Mouse (Mus musculus) heart, embryonic 14.5 days (tissue): Measurements from ENCODE around the gene Bcar1. TPM values are rescaled to one million over a fixed set of nuclear protein-coding genes. Genes with fewer than 3 reads are reported as not detected.

Experiments used
- ATAC-seq: fragments of 200-750 bp; cut with Nextera tagmentation; 2 replicates; pipeline ENCODE4 v1.8.0; 2017; ENCODE audit warnings: low read depth, moderate TSS enrichment; ENCODE audit not compliant: insufficient number of reproducible peaks, insufficient read depth, low FRiP score
- H3K27ac ChIP-seq, 2 experiments: fragments of 200-500 bp in 1 of 2; fragments of 300-500 bp in 1 of 2; sonication (generic) in 1 of 2; replicated peaks in 1 of 2; 2 replicates each; pipeline ENCODE4 v1.5.1; 2012 to 2014; ENCODE audit warnings: low read depth in 2 of 2, low read length in 2 of 2, control low read depth in 1 of 2, mild to moderate bottlenecking in 1 of 2, mixed read lengths in 1 of 2; ENCODE audit not compliant: control insufficient read depth in 1 of 2, insufficient read depth in 1 of 2
- H3K27me3 ChIP-seq: fragments of 300-500 bp; sonication (generic); 2 replicates; pipeline ENCODE4 v1.6.1; 2014; ENCODE audit warnings: mild to moderate bottlenecking, low read length, control low read depth; ENCODE audit not compliant: control insufficient read depth, insufficient read depth
- H3K36me3 ChIP-seq: fragments of 300-500 bp; sonication (generic); 2 replicates; pipeline ENCODE4 v1.6.1; 2014; ENCODE audit warnings: mild to moderate bottlenecking, control low read depth, low read length, mixed read lengths; ENCODE audit not compliant: control insufficient read depth, insufficient read depth
- H3K4me1 ChIP-seq, 2 experiments: fragments of 200-500 bp in 1 of 2; fragments of 300-500 bp in 1 of 2; sonication (generic) in 1 of 2; 2 replicates each; pipeline ENCODE4 v1.6.1; 2012 to 2014; ENCODE audit warnings: low read length in 2 of 2, control low read depth in 1 of 2, mixed read lengths in 1 of 2; ENCODE audit not compliant: control insufficient read depth in 2 of 2, insufficient read depth in 2 of 2
- H3K4me2 ChIP-seq: fragments of 300-500 bp; sonication (generic); 2 replicates; pipeline ENCODE4 v1.6.1; 2014; ENCODE audit warnings: mild to moderate bottlenecking, low read length
- H3K4me3 ChIP-seq, 2 experiments: fragments of 200-500 bp in 1 of 2; fragments of 300-500 bp in 1 of 2; sonication (generic) in 1 of 2; 2 replicates each; pipeline ENCODE4 v1.5.1; 2012 to 2014; ENCODE audit warnings: low read length in 2 of 2, mild to moderate bottlenecking in 2 of 2, control low read depth in 1 of 2, low read depth in 1 of 2, moderate library complexity in 1 of 2; ENCODE audit not compliant: control insufficient read depth in 1 of 2, insufficient read depth in 1 of 2
- H3K9ac ChIP-seq: fragments of 300-500 bp; sonication (generic); 2 replicates; pipeline ENCODE4 v1.6.1; 2014; ENCODE audit warnings: mild to moderate bottlenecking, low read length
- H3K9me3 ChIP-seq: fragments of 300-500 bp; sonication (generic); 2 replicates; pipeline ENCODE4 v1.6.1; 2016; ENCODE audit warnings: low read length, control low read depth; ENCODE audit not compliant: control insufficient read depth
- WGBS: fragments of 180-500 bp; shearing (Covaris S2); extraction: QIAGEN DNeasy Blood & Tissue Kit; methylation state at CpG from one replicate; pipeline ENCODE4 v1.1.7; 2014; 5-methylcytosine and 5-hydroxymethylcytosine counted together
- polyA plus RNA-seq: library from polyadenylated mRNA; unstranded; fragments of >200 nt; fragmentation: Nextera tagmentation; extraction: Ambion mirVana; gene quantifications from 2 replicates; pipeline ENCODE4 v1.2.1, GENCODE M21; 2014

The Bcar1 gene
- polyA plus RNA-seq, 1 experiment from 2014 or later = 50.8 TPM

DNA sequence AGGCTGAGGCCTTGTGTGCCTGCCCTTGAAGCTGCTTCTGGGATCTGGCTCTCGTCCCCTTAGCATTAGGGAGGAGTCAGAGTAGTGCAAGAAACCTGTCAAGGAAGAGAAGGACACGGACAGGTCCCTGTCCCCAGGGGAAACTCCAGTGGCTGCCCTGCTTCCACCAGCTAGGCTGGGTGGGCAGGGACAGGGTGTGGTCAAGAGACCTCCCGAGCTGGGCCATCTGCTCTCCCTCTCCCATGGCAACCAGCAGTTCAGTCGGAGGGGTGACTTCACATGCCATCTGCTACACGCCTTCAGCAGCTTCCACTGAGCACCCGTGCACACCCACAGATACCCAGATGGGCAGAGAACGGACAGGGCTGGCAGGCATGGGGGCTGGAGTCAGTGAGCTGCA, 7.3 kb downstream of the Bcar1 start:
- no peaks in the 10 kb centered on the region for H3K27me3 ChIP-seq
- ATAC-seq = no peak
- WGBS = 38% methylated on average over 7 of the region's 7 CpGs
- peak overlapping the region; percentile 13 to 83; a peak in 3 of 4 replicates for H3K27ac ChIP-seq
- peak overlapping the region; percentile 40; the same call in 1 of the 2 replicates for H3K9ac ChIP-seq
- H3K4me1 ChIP-seq = peaks cover 70 to 87% of the 10 kb centered on the region in 2 experiments
- H3K9me3 ChIP-seq = no peaks in the 10 kb centered on the region
- 0 out of 2 replicates have a peak, but pooled peaks cover 7% of the 10 kb centered on the region for H3K36me3 ChIP-seq
- no peak overlapping the region for H3K4me2 ChIP-seq
- H3K4me3 ChIP-seq = no peak overlapping the region

DNA sequence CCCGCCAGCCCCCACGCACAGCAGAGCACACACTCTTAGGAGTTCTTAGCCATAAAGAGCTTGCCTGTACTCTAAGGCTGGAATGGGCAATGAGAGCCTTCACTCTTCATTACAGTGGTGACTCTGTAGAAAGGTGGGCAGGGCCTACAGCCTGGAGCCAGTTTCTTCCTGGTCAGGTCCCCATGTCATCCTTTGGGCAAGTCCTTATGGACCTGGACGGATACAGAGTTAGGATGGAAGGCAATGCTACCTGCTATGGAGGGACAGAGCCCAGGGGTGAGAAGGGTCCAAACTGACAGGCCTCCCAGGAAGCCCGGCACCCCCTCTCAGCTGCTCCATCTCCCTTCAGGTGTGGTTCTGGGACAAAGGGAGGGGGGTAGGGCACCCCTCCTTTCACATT, 7.8 kb downstream of the Bcar1 start:
- Histone ChIP-seq H3K9me3 (no peaks in the 10 kb centered on the region), H3K9ac (peak overlapping the region; percentile 40; the same call in 1 of the 2 replicates), H3K4me2 (peak overlapping the region; percentile 48; the same call in 1 of the 2 replicates), H3K27me3 (no peaks in the 10 kb centered on the region), H3K36me3 (0 out of 2 replicates have a peak, but pooled peaks cover 7% of the 10 kb centered on the region), H3K4me1 (peaks cover 69 to 86% of the 10 kb centered on the region in 2 experiments), H3K27ac (peak overlapping the region; percentile 79 to 83), H3K4me3 (no peak overlapping the region)
- WGBS = 61% methylated on average over 4 of the region's 4 CpGs
- ATAC-seq = no peak

DNA sequence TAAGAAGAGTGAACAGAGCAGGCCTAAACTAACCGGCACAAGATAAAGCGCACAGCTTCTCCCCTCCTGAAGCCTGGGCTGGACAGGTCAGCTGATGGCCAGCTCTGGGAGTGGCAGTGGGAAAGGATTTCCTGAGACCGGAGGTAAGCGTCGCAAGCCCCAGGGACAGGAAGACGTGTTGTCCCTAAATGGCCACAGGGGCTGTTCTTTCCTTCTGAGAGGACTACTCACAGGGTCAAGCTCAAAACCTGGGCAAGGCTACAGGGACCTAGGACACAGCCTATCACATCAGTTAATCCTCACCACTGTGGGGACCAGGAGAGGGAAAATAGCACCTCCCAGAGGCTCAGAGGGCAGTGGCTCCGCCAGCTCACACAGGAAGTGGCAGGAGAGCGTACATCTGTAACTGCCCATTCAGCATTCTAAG, 8.3 kb downstream of the Bcar1 start:
- Histone ChIP-seq H3K27ac (peak overlapping the region; percentile 79 to 83), H3K4me1 (peaks cover 69 to 86% of the 10 kb centered on the region in 2 experiments), H3K4me2 (peak overlapping the region; percentile 48), H3K36me3 (0 out of 2 replicates have a peak, but pooled peaks cover 7% of the 10 kb centered on the region), H3K9ac (peak overlapping the region; percentile 54), H3K27me3 (no peaks in the 10 kb centered on the region), H3K9me3 (no peaks in the 10 kb centered on the region), H3K4me3 (no peak overlapping the region)
- 36% methylated on average over 8 of the region's 8 CpGs for WGBS
- no peak for ATAC-seq

DNA sequence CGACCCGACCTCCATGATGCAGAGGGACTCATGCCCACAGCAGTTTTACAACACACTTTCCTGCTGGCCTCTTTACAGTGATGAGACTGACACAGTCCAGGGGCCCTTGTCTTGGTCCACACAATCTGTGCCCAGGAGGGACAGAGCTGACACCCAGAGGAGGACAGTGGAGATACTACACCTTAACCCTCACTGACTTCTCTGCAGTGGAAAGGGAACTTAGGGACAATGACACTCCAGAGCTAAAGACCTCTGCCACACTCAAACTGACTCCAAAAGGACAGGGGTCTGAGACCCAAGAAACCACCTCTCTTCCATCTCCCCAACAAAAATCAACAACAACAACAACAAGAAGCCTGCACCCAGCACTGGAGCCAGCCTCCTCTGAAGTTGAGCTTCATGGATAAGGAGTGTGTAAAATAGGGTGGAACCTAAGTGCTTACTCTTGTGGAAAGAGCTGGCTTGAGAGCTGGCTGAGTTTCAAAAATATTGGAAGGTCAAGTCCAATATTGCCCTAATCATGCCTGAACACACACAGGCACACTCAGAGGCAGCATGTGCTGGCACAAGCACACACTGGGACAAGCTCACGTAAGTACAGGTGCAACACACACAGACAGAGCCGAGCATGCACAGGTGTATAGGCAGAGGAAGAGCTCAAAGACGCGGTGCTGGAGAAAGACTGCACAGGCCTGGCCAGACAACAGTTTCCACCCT, 9.2 kb downstream of the Bcar1 start:
- ATAC-seq = no peak
- H3K27ac ChIP-seq = peak overlapping the region; percentile 79 to 83
- 53% methylated on average over 6 of the region's 6 CpGs for WGBS
- peak overlapping the region; percentile 48; the same call in 1 of the 2 replicates for H3K4me2 ChIP-seq
- no peaks in the 10 kb centered on the region for H3K27me3 ChIP-seq
- H3K36me3 ChIP-seq = 0 out of 2 replicates have a peak, but pooled peaks cover 7% of the 10 kb centered on the region
- peaks cover 69 to 86% of the 10 kb centered on the region in 2 experiments for H3K4me1 ChIP-seq
- no peaks in the 10 kb centered on the region for H3K9me3 ChIP-seq
- H3K4me3 ChIP-seq = no peak overlapping the region
- H3K9ac ChIP-seq = peak overlapping the region; percentile 52; the same call in 1 of the 2 replicates

DNA sequence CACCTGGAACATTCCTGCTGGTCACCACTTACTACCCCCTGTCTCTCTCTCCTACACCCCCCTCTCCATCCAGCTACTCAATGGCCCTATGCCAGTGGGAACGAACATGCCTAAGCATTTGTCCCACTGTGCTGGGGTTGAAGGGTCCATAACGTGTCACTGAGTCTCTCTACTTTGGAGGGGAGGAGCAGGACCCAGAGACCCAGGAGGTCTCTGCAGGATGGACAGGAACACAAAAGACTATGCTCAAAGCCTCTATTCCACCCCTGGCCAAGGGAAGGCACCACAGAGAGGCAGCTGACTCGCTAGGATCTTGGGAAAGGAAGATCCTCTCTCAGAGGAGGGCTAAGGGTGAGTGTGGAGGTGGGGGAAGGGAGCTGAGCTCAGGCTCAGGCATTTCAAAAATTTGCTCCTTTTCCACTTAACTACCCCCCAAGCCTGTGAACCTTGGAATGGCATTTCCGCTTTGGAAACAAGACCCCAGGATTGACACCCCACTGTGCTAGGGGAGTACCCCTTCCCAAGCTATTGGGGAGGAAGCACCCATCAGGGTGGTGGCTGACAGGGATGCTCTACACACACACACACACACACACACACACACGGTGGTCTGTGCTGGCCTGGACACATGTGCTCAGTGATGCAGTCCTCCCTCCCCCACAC, 9.9 kb downstream of the Bcar1 start:
- no peak overlapping the region for H3K4me3 ChIP-seq
- WGBS = 13% methylated on average over 5 of the region's 5 CpGs
- H3K27me3 ChIP-seq = no peaks in the 10 kb centered on the region
- peak overlapping the region; percentile 71; the same call in 1 of the 2 replicates for H3K4me2 ChIP-seq
- peaks cover 68 to 86% of the 10 kb centered on the region in 2 experiments for H3K4me1 ChIP-seq
- peak overlapping the region; percentile 79 to 93 for H3K27ac ChIP-seq
- H3K36me3 ChIP-seq = 0 out of 2 replicates have a peak, but pooled peaks cover 7% of the 10 kb centered on the region
- H3K9ac ChIP-seq = peak overlapping the region; percentile 96
- no peak for ATAC-seq
- H3K9me3 ChIP-seq = no peaks in the 10 kb centered on the region

DNA sequence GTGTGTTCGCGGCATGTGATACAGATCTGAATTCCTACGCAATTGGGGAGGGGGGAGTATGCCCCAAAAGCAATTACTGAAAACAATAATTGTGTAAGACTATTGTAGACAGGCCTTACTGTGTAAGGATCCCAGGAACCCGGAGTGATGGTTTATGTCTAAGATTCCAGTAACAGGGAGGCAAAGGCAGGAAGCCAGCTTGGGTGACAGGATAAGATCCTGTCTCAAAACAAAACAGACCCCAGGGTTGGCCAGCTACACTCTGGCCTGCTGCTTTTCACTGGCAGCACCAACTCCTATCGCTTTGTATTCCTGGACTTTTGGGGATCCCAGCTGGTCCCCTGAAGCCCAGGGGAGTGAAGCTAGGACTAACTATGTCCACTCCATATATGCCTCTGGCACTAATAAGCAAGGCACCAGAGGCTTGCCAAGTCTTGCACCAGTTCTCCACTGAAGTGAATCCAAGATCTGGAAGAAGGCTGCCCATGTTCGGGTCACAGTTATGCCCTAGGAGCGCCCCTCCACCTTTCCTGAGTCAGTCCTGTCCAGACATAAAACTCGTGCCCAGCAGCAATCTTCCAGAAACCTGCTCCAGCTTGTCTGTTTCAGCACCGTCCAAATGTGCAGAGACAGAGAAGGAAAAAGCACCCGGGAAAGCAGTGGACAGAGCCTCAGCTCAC, 11.1 kb downstream of the Bcar1 start:
- Histone ChIP-seq H3K9ac (peak overlapping the region; percentile 96), H3K4me3 (peak overlapping the region; percentile 32 to 89), H3K4me1 (peaks cover 76 to 90% of the 10 kb centered on the region in 2 experiments), H3K4me2 (peak overlapping the region; percentile 71), H3K36me3 (peaks cover 10% of the 10 kb centered on the region; the same call in 1 of the 2 replicates), H3K27ac (peak overlapping the region; percentile 79 to 93), H3K27me3 (no peaks in the 10 kb centered on the region), H3K9me3 (no peaks in the 10 kb centered on the region)
- no peak for ATAC-seq
- WGBS = 14% methylated on average over 10 of the region's 10 CpGs

DNA sequence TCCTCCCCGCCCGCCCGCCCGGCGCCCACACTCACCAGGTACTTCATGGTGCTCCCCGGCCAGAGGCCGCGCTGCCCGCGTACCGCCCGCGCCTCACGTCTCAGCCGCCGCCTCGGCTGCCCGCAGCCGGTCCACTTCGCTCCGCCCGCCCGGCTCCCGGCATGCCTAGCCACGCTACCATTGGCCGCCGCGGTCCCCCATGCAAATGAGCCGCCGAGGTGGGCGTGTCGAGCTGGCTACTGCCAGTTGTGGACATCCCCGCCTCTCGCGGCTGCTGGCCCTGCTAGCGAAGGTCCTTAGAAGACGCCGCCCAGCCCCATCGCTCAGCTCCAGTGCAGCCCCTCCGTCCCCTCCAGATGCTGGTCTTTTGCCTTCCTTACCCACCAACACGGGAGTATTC, 11.6 kb downstream of the Bcar1 start:
- Histone ChIP-seq H3K9ac (peak overlapping the region; percentile 96), H3K27me3 (no peaks in the 10 kb centered on the region), H3K4me3 (peak overlapping the region; percentile 61 to 89), H3K4me2 (peak overlapping the region; percentile 71), H3K9me3 (no peaks in the 10 kb centered on the region), H3K4me1 (peaks cover 79 to 92% of the 10 kb centered on the region in 2 experiments), H3K27ac (peak overlapping the region; percentile 79 to 93), H3K36me3 (peaks cover 6% of the 10 kb centered on the region; the same call in 1 of the 2 replicates)
- peak; percentile 87 for ATAC-seq
- 0% methylated on average over 27 of the region's 41 CpGs for WGBS
